Mouse (Mus musculus) CD4-positive, CD25-positive, alpha-beta regulatory T cell, adult 4 months (primary cell): ENCODE results near the gene Adam22. TPM values are rescaled to one million over a fixed set of nuclear protein-coding genes. Genes with fewer than 3 reads are reported as not detected.
"Not testable (repeated sequence)": the region's sequence is repeated elsewhere in the genome, so short reads cannot be mapped to it uniquely, and the experiment has no call there.

Experiments
- ATAC-seq: one replicate; pipeline ENCODE4 v1.8.0; 2017
- polyA plus RNA-seq, 2 experiments: library from polyadenylated mRNA; unstranded; fragments of 100-300 nt; shearing (Covaris generic); gene quantifications; one replicate each; pipeline ENCODE4 v1.2.1; 2017

Gene Adam22
- polyA plus RNA-seq, 2 experiments from 2014 or later = 0.85 to 1.0 TPM

DNA sequence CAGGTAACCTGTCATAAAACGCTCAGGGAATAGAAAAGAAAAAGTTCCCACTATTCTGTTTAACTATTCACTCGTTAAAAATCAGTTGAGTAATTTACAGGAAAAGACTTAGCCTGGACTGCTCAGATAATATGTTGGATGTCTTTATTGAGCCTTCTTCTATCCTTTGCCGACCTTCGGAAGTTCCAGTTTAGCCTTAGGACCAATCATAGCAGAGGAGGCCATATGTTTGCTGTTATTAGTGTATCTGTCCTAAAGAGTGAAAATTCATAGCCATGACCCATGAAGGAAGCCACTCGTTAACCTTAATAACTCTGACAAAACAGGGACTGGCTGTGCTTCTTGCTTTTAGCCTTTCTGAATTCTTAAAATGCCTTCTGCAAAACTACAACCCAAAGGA is 41.3 kb downstream of the Adam22 start:
- no peak for ATAC-seq

DNA sequence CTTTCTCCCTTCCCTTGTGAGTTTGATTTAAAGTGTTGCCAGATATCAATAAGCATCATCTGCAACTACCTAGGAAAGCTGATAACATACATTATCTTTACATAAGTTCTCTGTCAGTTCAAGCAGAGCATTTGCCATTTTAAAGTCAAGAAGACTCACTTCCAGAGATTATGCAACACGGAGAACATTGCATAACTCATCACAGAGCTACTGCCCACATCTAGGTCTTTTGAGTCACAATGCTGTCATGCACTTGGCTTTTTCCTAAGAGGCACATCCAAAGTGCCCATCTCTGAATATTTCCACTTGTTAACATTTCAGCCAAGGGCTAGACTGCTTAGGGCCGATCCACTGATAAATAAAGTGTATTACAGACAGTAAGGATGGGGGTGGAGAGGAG is 55.6 kb downstream of the Adam22 start:
- ATAC-seq = no peak

DNA sequence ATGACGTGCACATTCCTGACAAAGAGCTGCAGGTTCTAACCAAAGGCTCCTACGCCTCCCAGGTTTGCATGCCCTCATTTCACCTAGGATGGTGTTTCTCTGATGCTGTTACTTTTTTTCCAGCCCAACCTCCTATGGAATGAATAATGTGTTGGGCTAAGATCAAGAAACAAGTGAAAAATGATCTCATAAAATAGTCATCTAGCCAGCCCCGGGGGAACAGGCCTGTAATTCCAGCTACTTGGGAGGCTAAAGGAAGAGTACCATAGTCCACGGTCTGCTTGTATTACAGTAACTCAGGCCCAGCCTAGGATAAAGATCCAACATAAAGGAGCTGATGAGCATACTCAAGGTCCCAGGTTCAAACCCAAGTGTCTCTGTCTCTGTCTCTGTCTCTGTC is 57.1 kb downstream of the Adam22 start:
- ATAC-seq = no peak

DNA sequence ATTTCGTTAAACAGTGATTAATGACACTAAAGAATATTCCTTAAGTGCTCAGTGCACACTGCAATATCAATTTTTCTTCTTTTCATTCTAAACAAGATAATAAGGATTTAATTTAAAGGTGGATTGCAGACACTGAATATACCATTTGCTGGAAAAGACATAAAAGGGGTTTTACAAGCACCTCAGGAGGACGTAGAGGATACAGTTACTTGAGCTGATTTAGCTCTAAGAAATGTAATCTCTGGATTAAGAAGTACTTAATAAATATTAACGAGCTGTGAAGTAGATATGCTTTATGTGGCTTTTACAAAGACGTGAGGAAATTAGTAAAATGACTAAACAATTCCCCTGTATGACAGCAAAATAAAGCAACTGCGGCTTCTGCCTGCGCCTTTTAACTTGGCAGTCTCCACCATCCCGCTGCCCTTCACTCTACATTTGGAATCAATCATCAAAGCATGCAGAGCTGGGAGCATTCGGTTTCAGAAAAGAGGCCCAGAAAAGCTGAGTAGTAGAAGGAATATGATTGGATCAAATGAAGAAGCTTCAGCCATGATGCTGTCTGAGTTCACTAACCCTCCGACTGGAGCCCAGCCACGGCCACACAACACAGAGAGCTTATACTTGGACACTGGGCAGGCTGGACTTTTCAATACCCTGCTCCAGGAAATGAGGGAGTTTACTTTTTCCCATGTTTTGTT is 70.1 kb downstream of the Adam22 start:
- no peak for ATAC-seq

DNA sequence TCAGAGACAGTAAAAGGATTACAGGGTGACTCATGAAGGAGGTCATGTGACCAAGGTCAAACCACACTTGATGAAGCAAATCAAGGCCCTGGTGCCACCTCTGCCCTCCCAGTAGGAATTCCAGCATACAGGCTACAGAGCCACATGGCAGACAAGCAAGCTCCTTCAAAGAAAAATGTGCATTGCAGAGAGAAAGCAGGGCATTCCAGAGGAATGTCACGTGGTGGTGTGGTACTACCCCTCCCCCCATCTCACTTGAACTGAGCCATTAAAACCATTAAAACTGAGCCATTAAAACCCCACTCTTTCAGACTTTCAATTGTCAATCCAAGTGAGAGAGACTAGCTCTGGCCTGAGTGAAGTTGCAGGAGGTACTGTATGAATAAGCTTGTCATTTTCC is 74.7 kb downstream of the Adam22 start:
- no peak for ATAC-seq

DNA sequence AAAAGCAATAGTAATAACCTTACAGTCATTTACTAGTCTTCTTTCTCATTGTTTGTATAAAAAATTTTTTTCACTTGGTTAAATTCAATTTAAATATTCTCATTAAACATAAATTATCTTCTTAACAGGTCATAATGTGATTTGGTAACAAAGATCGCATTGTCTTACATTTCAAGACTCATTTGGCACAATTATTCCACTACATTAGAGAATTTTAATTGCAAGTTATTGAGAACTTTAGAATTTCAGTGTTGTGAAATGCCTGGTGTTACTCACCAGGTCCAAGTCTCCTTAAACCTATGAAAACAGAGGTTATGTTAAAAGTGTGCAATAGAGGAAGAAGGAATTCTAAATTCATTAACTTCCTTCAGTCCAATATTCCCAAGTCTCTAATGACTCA is 76.5 kb downstream of the Adam22 start:
- no peak for ATAC-seq

DNA sequence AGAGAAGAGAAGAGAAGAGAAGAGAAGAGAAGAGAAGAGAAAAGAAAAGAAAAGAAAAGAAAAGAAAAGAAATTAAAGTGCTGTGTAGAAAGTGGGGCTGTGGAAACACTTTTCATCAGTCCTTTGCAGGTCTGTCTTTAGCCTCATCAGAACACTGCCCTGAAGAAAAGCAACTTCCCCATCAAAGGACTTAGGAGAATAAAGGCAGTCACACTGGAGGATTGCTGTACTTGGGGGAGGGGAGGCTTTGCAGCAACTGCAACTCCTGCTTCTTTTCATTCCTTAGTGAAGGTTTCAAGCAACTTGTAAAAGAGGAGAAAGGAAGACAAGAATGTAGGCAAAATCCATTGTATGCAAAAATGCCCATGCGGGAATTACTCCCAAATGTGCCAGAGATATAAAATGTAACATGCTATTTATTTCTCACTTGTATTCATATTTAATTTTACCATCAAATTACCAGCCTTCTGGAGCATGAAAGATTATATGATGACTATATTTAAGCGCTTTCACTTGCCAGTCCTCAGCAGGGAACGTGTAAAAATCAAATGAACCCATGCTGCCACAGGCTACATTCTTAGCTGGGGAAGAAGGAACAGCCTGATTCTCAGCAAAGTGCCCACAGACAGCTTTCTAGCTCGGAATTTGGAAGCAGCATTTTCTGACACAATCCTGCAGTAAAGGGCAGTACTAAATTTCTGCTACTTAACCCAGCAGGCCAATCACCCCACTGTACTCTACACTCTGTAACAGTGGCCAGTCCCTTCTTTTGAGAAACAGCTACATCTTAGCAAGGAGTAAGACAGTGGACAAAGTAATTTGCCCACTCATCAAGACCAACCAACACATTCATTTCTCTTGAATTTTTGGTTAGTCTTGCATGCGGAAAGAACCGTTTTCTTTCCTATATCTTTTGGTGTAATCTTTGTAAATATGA is 78.0 kb downstream of the Adam22 start:
- no peak for ATAC-seq

DNA sequence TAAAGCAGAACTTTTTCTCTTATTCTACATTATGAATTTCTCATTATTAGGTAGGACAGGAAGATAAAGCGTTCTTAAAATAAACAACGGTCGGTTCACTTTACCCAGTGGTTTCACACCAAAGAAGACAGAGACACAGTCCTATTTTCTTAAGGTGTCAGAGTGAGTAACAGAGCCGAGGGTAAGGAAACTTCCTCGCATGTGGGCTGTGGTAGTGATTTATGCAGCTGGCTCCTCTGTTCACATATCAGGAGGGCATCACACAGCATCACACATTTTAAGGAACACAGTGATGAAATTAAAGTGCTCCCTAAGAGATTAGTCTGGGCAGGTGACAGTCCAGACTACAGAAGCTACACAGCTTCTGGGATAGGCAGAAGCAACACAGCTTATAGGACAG is 83.8 kb downstream of the Adam22 start:
- ATAC-seq = no peak

DNA sequence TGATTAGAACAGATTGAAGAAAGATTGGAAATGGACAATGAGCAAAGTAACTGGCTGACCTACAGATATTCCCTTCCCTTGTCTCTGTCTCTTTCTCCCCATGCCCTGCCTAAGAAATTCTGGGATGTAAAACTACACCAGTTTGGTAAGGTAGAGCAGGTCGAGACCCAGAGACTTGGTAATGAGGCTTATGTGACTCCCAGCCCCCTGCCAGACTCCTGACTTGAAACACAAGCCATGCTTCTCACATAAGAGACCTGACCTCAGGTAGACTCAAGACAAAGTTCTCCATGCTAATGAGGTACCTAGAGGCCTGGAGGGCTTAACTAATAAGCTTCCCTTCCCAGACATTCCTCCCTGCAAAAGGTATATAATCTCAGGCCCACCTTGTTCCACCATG is 91.8 kb downstream of the Adam22 start:
- ATAC-seq = no peak

DNA sequence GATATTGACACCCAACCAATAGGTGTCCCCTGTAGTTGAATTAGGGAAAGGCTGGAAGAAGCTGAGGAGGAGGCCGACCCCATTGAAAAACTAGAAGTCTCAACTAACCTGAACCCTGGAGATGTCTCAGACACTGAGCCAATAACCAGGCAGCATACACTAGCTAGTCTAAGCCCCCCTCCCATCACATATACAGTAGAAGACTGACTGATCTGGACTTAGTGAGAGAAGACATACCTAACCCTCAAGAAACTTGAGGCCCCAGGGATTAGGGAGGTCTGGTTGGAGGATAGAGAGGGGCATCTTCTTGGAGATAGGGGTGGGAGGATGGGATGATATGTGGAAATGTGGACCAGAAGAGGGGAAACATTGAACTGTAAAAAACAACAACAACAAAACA is 110.6 kb downstream of the Adam22 start:
- ATAC-seq = no peak

DNA sequence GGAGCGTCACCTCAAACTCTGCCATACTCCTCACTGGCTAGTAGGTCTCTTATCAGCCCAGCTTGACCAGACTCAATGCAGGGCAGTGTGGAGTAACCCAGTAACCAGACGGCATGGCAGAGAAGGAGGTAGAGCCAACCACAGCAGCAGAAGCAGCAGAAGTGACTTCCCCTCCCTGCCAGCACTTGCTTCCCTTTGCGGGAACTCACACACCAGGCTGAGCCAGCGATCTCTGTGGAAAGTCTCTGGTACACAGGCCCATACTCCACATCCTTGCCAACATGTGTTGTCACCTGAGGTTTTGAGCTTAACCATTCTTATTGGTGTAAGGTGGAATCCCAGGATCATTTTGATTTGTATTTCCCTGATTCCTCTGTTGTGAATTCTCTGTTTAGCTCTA is 111.5 kb downstream of the Adam22 start:
- no peak for ATAC-seq

DNA sequence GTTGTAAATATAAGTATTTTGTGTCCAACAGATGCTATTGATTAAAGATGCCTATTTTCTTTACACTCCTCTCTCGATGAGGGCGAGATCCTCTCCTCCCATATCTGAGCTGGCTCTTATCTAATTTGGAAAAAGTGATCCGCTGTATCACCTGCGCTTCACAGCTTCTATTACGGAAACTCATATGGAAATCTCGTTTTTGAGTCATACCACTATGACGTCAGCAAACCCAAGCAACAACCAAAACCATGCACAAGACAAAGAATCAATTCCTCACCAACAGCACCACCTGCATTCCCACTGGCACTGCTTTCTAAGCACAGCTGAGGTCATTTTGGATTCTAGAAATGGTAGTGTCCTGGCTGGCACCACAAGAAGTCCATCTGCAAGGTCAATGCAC is 123.3 kb downstream of the Adam22 start:
- no peak for ATAC-seq

DNA sequence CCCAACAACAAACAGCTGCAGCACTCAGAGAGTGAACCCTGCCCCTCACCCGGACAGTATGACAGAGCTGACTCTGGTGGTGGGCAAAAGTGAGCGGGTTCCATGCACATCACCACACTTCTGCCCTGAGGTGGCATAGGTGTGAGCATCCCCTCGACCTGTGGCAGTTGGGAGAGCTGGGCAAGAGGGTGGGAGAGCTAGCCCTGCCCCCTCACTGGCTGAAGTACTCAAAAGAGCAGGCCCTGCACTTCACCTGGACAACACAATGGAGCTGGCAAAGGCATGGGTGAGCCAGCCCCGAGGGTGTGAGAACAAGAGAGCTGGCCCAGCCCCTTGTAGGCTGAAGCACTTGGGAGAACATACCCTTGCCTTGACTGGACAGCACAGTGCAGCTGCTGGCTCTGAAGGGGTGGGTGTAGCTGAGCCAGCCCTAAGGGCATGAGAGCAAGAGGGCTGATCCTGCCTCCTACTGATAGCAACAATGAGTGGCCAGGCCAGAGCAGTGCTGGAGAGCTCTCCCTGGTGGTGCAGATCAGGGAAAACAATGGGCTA is 124.8 kb downstream of the Adam22 start:
- ATAC-seq = no peak

DNA sequence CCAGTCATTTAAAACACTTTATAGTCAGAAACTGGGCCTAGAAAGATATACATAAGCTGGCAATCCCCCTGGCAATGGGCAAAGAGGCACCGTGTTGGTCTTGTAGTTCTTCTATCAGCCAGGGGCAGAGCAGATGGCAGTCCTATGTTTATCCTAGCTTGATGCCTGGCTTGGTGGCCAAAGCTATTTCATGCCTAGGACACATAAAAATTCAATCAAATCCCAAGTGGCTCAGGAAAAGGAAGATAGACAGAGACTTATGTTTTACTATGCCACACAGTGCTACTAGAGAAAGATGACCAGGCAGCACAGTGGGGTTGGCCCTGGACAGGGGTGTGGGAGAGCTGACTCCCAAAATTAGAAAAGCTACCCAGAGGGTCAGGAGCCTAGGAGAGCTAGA is 125.3 kb downstream of the Adam22 start:
- no peak for ATAC-seq

DNA sequence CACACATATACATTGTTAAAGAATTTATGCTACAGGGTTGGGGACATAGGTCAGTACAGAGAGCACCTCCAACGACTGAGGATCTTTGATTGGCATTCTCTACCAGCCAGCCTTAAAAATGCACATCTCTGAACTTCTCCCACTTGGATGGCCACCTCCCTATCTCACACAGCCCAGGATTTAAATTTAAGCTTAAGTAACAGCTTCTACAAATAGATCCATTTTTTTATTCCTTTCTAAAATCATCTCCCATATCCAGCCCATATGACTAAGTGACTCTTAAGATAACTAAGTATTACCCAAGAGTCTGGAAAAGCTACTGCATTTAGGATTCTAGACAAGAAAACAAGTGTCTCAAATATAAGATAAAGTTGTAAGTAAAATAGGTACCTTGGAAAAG is 140.9 kb downstream of the Adam22 start:
- ATAC-seq = no peak

DNA sequence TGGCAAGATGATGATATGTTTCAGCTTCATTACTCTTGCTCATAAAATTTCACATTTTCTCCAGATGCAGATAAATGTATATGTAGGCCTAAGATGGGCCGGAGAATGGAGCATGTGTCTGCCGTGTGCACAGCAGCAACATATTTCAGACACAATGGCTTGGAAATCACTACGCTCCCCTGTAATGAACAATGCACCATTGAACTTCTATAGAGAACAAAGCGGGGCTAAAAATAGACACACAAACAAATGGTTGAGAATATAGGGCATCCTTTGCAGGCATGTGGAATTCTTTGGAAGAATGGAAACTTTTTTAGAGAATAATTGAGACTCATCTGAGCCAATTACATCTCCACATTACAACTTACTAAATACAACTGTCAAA is 143.6 kb downstream of the Adam22 start:
- ATAC-seq = no peak

DNA sequence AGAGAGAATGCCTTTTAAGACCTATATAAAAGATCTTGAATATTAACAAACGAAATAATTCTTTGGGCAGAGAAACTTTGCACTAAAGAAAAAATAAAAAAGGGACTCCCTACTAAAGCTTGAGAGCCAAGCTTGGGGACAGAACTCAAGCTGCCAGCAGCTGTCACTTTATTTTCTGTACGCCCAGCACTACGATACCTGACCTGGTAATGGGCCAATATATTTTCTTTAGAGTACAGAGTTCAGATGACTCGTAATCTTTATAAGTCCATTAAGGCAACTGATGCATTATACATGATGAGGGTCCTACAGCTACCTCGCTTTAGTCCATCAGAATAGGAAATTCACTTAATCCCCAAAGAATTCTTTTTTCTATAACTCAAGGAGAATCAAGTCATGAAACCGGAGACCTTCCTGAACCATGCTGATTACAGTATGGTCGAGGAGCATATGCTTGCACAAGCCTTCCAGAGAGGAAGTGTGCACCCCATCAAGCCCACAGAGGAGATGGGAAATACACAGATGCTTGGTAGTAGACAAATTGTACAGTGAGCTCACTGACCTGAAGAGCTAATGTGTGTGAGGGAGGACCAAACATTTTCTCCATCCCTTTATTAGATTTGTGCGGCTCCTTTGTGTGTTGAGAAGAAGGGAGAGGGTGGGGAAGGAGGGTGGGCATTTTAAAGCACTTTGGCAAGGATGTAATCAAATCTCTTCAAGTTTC is 144.2 kb downstream of the Adam22 start:
- no peak for ATAC-seq

DNA sequence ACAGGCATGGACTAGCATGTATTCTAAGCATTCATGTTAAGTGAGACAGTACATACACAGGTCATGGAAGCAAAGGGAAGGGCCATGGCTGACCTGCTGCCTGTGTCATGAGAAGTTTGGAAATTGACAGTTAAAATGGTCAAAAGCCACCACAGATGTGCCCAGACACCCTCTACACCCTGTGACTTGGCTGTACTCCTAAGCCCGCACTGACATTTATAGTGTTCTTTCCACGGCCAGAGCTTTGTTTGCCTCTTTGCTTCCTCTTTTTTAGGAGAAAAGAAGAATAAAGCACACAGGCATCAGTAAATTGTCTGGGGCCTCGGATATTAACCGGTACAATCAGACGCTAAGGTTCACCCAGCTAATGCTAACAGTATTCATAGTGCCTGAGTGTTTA is 146.3 kb downstream of the Adam22 start:
- no peak for ATAC-seq

DNA sequence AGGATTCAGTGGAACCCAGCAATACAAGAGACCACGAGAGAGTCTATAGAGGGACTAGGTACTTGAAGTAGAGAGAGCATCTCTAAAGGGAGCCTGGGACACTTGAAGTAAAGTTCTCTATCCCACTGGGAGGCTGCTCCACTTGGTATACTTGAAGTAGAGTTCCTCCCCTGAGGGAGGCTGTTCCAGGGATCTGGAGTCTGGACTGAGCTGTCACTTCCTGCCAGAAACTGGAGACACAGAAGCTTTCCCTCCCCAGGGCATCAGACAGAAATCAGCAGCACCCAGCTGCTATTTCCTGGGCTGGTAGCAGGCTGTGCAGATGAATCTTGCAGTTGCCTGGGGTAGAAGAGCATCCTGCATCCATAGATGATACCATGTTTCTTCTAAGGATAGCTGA is 152.1 kb downstream of the Adam22 start:
- no peak for ATAC-seq

DNA sequence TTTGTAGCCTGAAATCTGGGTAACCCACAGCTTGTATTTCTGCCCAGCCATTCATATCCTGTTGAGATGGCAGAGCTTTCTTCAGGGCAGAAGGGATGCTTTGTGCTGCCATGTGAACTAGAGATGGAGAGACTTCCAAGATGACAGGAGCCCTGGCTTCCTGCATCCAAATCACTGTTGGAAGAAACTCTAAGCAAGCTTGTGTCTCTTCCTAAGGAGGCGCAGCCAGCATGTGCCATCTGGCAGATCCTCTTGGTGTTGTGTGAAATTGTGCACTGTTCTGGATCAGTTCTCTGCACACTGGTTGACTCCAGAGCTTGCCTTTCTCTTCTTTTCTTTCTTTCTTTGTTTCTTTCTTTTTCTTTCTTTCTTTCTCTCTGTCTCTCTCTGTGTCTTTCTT is 183.0 kb downstream of the Adam22 start:
- ATAC-seq = not testable (repeated sequence)

DNA sequence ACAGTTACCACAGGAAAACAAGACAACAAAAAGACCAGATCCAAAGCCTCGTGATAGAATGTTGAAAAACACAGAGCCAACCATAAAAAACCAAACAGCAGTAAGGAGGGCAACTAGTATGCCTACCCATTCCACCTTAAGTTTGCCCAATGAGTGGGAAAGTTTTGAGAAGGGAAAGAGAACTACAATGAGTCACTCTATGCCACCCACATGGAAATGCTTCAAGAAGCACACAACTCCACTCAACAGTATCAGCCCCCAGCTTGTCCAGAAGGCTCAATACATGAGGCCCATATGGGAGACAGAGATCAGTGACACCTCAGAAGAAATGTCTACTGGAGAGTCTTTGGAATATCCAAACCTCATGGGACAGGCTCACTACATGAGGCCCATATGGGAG is 187.3 kb downstream of the Adam22 start:
- no peak for ATAC-seq

DNA sequence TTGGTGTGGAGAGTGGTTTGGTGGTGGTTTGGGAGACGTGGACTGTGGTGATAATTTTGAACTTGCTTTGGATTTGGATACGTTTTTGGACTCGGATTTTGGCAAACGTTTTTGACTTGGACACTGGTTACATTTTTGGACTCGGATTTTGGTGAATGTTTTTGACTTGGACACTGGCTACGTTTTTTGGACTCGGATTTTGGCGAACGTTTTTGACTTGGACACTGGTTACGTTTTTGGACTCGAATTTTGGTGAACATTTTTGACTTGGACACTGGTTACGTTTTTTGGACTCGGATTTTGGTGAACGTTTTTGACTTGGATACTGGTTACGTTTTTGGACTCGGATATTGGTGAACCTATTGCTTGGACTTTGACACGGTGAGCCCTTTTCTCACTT is 189.8 kb downstream of the Adam22 start:
- no peak for ATAC-seq

DNA sequence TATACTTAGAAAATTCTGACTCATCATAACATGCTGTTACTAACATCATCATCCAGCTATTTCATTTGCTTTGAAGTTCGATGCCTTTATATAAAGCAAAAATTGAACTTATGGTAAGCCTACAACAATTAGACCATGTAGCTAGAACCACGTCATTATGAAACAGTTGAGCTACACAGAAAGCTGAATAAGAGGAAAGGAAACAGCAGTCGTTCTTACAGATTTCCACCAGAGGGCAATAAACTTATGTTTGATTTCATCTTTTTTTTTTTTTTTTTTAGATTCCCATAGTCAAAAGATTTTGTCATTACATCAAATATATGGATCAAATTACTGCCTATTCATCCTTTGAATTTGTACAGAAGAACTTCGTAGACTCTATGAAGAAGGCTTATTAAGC is 203.2 kb downstream of the Adam22 start:
- ATAC-seq = no peak
